Mouse (Mus musculus) small intestine, adult 2 months (tissue): ENCODE data around the gene Cib2. TPM values are rescaled to one million over a fixed set of nuclear protein-coding genes. Genes with fewer than 3 reads are reported as not detected.

Source experiments
- H3K27ac ChIP-seq: fragments of 200-500 bp; 2 replicates; pipeline ENCODE4 v1.5.1; 2012; ENCODE audit warnings: low read depth, low read length, control low read depth, inconsistent platforms; ENCODE audit not compliant: insufficient read depth
- H3K27me3 ChIP-seq: fragments of 200-500 bp; 2 replicates; pipeline ENCODE4 v1.6.1; 2012; ENCODE audit warnings: mild to moderate bottlenecking, moderate library complexity, low read length, inconsistent platforms; ENCODE audit not compliant: control insufficient read depth, insufficient read depth
- H3K36me3 ChIP-seq: fragments of 200-500 bp; 2 replicates; pipeline ENCODE4 v1.6.1; 2012; ENCODE audit warnings: mild to moderate bottlenecking, low read length, control low read depth, inconsistent platforms; ENCODE audit not compliant: control insufficient read depth, insufficient read depth
- H3K4me1 ChIP-seq: fragments of 200-500 bp; 2 replicates; pipeline ENCODE4 v1.6.1; 2012; ENCODE audit warnings: low read length, inconsistent platforms, mixed read lengths; ENCODE audit not compliant: control insufficient read depth, insufficient read depth, insufficient read length
- H3K4me3 ChIP-seq: fragments of 200-500 bp; 2 replicates; pipeline ENCODE4 v1.5.1; 2012; ENCODE audit warnings: low read depth, mild to moderate bottlenecking, control low read depth, inconsistent platforms, low read length, moderate library complexity
- CTCF ChIP-seq: fragments of 200-500 bp; IDR thresholded peaks from 2 replicates; pipeline ENCODE4 v1.5.1; 2012; ENCODE audit warnings: low read depth, mild to moderate bottlenecking, control low read depth, inconsistent platforms, low read length, moderate library complexity, mixed read lengths; ENCODE audit not compliant: insufficient replicate concordance, insufficient read length; ENCODE audit errors: extremely low read depth
- POLR2A ChIP-seq: fragments of 200-500 bp; IDR thresholded peaks from 2 replicates; pipeline ENCODE4 v1.6.1; 2012; ENCODE audit warnings: low read depth, mild to moderate bottlenecking, control low read depth, inconsistent platforms, low read length, moderate library complexity
- WGBS: fragments of 180-500 bp; shearing (Covaris S2); methylation state at CpG from one replicate; pipeline ENCODE4 v1.1.7; 2018; 5-methylcytosine and 5-hydroxymethylcytosine counted together
- polyA plus RNA-seq: library from polyadenylated mRNA; depleted of rRNA; stranded (reverse); fragments of >200 nt; gene quantifications from 2 replicates; pipeline ENCODE4 v1.2.3, GENCODE M21; 2012

The Cib2 gene
- polyA plus RNA-seq, 1 experiment: 2.6 TPM

DNA sequence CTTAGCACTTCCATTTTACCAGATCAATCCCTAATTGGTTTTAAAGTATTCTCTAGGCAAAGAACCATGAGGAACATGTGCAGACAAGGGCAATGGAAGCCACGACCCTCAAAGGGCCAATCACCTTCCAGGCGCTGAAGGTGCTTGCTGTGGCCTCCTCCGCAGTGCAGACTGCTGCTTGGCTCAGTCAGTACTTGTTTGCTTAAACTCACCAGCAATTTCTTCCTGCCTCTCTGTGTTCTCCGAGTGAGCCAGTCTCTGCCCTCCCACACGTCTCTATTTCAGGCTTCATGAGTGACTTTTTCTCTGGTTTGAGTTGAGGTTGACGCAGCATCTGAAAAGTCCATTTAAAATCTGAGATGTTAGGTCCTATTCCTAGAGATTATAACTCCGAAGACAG lies 41.1 kb downstream of the Cib2 start:
- TF ChIP-seq POLR2A (no peak), CTCF (no peak)
- Histone ChIP-seq H3K27ac (no peak overlapping the region), H3K27me3 (no peaks in the 10 kb centered on the region), H3K4me3 (no peak overlapping the region), H3K4me1 (no peaks in the 10 kb centered on the region), H3K36me3 (no peaks in the 10 kb centered on the region)
- 72% methylated on average over 7 of the region's 7 CpGs for WGBS

DNA sequence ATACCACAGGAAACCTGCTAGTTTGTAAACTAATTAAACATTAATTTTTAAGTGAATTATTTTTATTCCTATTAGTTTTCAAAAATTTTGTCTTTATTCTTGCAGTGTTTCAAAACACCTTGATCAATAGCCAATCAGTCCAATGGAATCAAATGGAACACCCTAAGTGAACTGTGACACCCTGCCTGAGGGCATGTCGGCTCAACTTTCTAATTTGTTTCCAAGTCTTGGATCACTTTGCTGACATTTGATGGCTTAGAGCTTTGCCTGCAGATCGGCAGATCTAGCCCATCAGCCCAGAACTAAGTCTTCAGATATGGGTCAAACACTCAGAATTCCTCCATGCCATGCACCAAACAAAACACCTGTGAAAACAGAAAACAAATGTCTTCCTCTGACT lies 44.0 kb downstream of the Cib2 start:
- WGBS: 80% methylated on average over 2 of the region's 2 CpGs
- Histone ChIP-seq H3K4me3 (no peak overlapping the region), H3K4me1 (no peaks in the 10 kb centered on the region), H3K36me3 (no peaks in the 10 kb centered on the region), H3K27ac (no peak overlapping the region), H3K27me3 (no peaks in the 10 kb centered on the region)
- TF ChIP-seq POLR2A (no peak), CTCF (no peak)

DNA sequence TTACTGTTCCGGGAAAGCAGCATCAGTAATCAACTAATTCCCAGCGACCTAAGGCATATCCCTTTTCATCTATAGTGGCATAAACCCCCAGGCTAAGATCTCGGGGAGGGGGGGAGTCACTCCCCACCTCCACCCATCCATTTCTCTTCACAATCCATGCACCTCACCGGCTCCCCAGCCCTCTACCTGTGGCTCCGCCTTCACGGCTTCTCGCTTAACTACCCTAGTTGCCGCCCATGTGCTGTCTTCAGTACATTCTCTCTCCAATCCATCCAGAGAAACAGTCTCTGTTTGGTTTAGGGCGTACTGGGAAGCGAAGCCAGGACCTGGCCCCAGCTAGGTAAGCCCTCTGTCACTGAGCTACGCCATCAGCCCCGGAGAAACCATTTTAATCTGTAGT lies 57.1 kb downstream of the Cib2 start:
- H3K27ac ChIP-seq: no peak overlapping the region
- H3K4me1 ChIP-seq: no peaks in the 10 kb centered on the region
- 5% methylated on average over 12 of the region's 12 CpGs for WGBS
- no peak for TF ChIP-seq POLR2A
- TF ChIP-seq CTCF: no peak
- no peak overlapping the region for H3K4me3 ChIP-seq
- H3K27me3 ChIP-seq: peaks cover 10% of the 10 kb centered on the region
- H3K36me3 ChIP-seq: no peaks in the 10 kb centered on the region

DNA sequence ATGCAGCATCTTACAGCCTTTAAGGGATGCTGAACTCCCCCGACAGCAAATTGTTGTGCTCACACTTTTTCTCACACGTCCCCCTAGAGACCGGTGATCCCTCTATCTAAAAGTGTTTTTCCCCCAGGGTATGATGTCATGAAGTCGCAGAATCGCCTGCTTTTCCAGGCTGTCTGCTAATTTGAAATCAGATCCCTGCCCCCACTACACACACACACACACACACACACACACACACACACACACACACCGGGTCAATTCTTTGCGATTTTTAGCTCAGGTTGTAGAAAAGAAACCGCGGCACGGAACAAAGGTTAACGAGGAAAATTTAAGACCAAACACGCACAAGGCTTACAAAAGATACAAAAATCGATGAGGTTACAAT lies 57.9 kb downstream of the Cib2 start:
- TF ChIP-seq POLR2A (no peak), CTCF (no peak)
- H3K4me3 ChIP-seq: peak overlapping the region; percentile 88
- H3K36me3 ChIP-seq: no peaks in the 10 kb centered on the region
- H3K27me3 ChIP-seq: peaks cover 10% of the 10 kb centered on the region
- no peaks in the 10 kb centered on the region for H3K4me1 ChIP-seq
- WGBS: 2% methylated on average over 13 of the region's 13 CpGs
- H3K27ac ChIP-seq: no peak overlapping the region

DNA sequence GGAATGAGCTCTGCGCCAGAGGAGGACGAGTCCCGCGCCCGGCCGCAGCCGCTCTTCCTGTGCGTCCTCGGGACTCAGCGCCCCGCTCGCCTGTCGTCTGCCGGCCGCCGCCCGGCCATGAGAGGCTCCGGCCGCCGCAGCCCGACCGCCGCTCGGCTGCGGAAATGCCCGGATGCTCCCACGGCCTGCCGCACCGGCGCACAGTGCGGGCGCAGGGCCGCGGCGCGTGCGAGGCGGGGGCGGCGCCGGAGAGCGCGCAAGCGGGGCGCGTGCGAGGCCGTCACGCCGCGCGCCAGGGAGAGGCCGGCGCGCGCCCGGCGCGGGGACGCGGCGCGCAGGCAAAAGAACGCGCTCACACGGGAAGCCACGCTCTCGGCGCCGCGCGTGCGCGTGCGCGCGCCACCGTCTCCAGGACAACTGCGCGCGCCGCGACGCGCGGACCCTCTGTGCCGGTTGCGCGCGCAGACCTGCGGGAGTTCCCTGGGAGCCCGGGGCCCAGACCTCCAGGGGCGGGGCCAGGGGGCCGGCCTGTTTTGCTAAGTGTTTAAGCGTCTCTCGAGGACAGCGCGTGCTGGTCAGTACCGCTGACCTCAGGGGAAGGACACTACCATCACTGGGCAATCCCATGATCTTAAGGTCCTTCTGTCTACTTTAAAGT lies 58.4 kb downstream of the Cib2 start, which contains the start of gene Dmxl2:
Dmxl2 (minus strand) TSS at position 174 of the 658 bp plus-strand sequence.
- no peak for TF ChIP-seq CTCF
- Histone ChIP-seq H3K4me1 (no peaks in the 10 kb centered on the region), H3K27ac (peak within 1 kb of the TSS; percentile 44; the same call in 1 of the 2 replicates), H3K27me3 (peaks cover 10% of the 10 kb centered on the region), H3K36me3 (no peaks in the 10 kb centered on the region), H3K4me3 (peak within 1 kb of the TSS; percentile 88)
- 1% methylated on average over 99 of the region's 99 CpGs for WGBS

DNA sequence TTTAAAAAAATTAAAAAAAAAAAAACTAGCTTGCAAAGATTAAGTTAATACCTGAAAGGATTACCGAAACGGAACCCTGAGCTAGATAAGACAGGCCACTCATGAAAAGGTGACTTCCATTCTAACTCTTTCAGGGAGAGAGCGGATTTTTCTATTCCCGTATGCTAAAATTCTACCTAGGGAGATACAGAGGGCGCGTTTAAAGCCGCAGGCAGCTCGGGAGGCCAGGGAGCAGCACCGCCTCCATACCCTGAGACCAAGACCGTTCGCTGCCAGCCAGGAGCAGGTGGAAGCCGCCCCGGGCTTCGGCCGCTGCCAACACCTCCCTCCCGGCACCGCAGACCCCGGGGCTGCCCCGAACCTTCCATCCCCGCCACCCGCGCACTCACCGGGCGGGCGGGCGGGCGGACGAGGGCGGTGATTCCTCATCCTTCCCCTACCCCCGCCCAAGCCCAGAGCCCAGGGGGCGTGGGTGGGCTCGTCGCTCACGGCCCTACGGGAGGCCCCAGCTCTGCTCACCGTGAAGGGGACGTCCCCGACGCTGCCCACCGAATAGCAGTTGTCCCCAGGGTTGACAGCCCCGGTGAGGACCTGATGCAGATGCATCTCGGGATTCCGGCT lies 59.1 kb downstream of the Cib2 start:
- TF ChIP-seq CTCF (no peak), POLR2A (no peak)

DNA sequence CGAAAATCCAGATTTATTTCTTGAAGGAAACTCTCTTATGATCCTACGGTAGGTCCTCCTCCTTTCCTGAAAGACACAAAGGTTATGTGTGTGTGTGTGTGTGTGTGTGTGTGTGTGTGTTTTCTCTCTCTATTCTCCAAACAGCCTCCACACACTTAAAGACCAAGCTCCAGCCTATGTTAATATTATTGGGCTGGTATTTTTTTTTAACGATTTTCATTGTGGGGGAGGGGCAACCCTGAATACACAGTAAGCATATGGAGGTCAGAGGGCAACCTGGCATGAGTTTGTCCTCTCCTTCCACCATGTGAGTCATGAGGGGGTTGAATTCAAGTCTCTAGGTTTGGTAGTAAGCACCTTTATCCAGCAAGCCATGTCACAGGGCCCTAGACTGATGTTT lies 60.2 kb downstream of the Cib2 start:
- no peak overlapping the region for H3K4me3 ChIP-seq
- WGBS: 70% methylated on average over 3 of the region's 3 CpGs
- no peaks in the 10 kb centered on the region for H3K36me3 ChIP-seq
- H3K27me3 ChIP-seq: peaks cover 10% of the 10 kb centered on the region
- no peak overlapping the region for H3K27ac ChIP-seq
- TF ChIP-seq POLR2A (no peak), CTCF (no peak)
- H3K4me1 ChIP-seq: no peaks in the 10 kb centered on the region

More for the DNA sequence above, 59.1 kb downstream of the Cib2 start:
- Histone ChIP-seq H3K27ac (peak overlapping the region; percentile 44; the same call in 1 of the 2 replicates), H3K4me1 (no peaks in the 10 kb centered on the region), H3K36me3 (no peaks in the 10 kb centered on the region), H3K4me3 (peak overlapping the region; percentile 88), H3K27me3 (peaks cover 10% of the 10 kb centered on the region)
- WGBS: under 1% methylated on average over 43 of the region's 43 CpGs
